Comparison of ENCODE assay signal across 11 mouse cellular contexts in genomic region chr7:118935306-118935705, GRCm38 (mm10). TPM values are rescaled to one million over a fixed set of nuclear protein-coding genes. Genes with fewer than 3 reads are reported as not detected.
A peak's percentile ranks its signal among the peaks of the same experiment; 100 is the strongest.
DNase-seq lines count a peak whose midpoint lies in the region; ATAC-seq and TF ChIP-seq lines count a peak whose summit lies in the region.
"Had no signal": no experiment of that assay in that cellular context is flagged by ENCODE, and none has a peak within 500 bp of the region (broad histone marks: within the 10 kb centered on the region; RNA-seq: fewer than 3 reads in every experiment).

No protein-coding gene starts in this region.

- H3K9me3 ChIP-seq in kidney, embryonic 16.5 days (ENCODE audit: low read length): no peaks in the 10 kb centered on the region
- H3K9me3 ChIP-seq in hindbrain, embryonic 16.5 days (ENCODE audit: control insufficient read depth, low read length): no peaks in the 10 kb centered on the region
- H3K9me3 ChIP-seq in forebrain, embryonic 11.5 days (ENCODE audit: control insufficient read depth, low read length): no peaks in the 10 kb centered on the region
- H3K9me3 ChIP-seq: embryonic facial prominence, embryonic 13.5 days; midbrain, embryonic 13.5 days had no signal

- no peaks in the 10 kb centered on the region for H3K36me3 ChIP-seq in kidney, embryonic 16.5 days (ENCODE audit: insufficient read depth, low read length)
- no peaks in the 10 kb centered on the region for H3K36me3 ChIP-seq in hindbrain, embryonic 16.5 days (ENCODE audit: control insufficient read depth, insufficient read depth, low read length)
- H3K36me3 ChIP-seq in forebrain, embryonic 11.5 days (ENCODE audit: control insufficient read depth, insufficient read depth, low read length): no peaks in the 10 kb centered on the region
- H3K36me3 ChIP-seq: embryonic facial prominence, embryonic 13.5 days; midbrain, embryonic 13.5 days had no signal

- H3K9ac ChIP-seq in kidney, embryonic 16.5 days (replicated peaks; ENCODE audit: low read length): no peak overlapping the region
- no peak overlapping the region for H3K9ac ChIP-seq in hindbrain, embryonic 16.5 days (ENCODE audit: low read depth, low read length)
- H3K9ac ChIP-seq in forebrain, embryonic 11.5 days (ENCODE audit: low read length): no peak overlapping the region
- H3K9ac ChIP-seq: embryonic facial prominence, embryonic 13.5 days; midbrain, embryonic 13.5 days had no signal

- H3K4me1 ChIP-seq in kidney, embryonic 16.5 days (ENCODE audit: insufficient read depth, low read length): no peaks in the 10 kb centered on the region
- H3K4me1 ChIP-seq in hindbrain, embryonic 16.5 days (ENCODE audit: control insufficient read depth, insufficient read depth, low read depth, low read length): no peaks in the 10 kb centered on the region; the same call in 1 of the 2 replicates
- H3K4me1 ChIP-seq in forebrain, embryonic 11.5 days (replicated peaks; ENCODE audit: control insufficient read depth, insufficient read depth, low read length): no peaks in the 10 kb centered on the region

- no peak for TF ChIP-seq CTCF in Patski (IDR thresholded peaks at IDR 0.05)

- H3K27me3 ChIP-seq in Patski: no peaks in the 10 kb centered on the region
- no peaks in the 10 kb centered on the region for H3K27me3 ChIP-seq in kidney, embryonic 16.5 days (ENCODE audit: insufficient read depth, low read length)
- no peaks in the 10 kb centered on the region for H3K27me3 ChIP-seq in hindbrain, embryonic 16.5 days (replicated peaks; ENCODE audit: control insufficient read depth, insufficient read depth, low read length)
- H3K27me3 ChIP-seq in forebrain, embryonic 11.5 days (ENCODE audit: control insufficient read depth, insufficient read depth, low read length): no peaks in the 10 kb centered on the region
- H3K27me3 ChIP-seq: embryonic facial prominence, embryonic 13.5 days; midbrain, embryonic 13.5 days had no signal

- DNase-seq in 3T3-L1 (ENCODE audit: low read depth, low spot score): peak; percentile 92
- peak; percentile 83 for DNase-seq in Patski (ENCODE audit: low read depth, low spot score)
- peak; percentile 61 for DNase-seq in gastrocnemius, postnatal 14 days
- DNase-seq in lung, postnatal 14 days: peak; percentile 75
- DNase-seq in forebrain, embryonic 11.5 days (ENCODE audit: low spot score): no peak
- DNase-seq: kidney, adult 9 months; thymus, adult 18-20 months had no signal

- no peak overlapping the region for H3K4me2 ChIP-seq in kidney, embryonic 16.5 days (replicated peaks; ENCODE audit: low read depth, low read length)
- H3K4me2 ChIP-seq in hindbrain, embryonic 16.5 days (ENCODE audit: low read length): no peak overlapping the region
- H3K4me2 ChIP-seq in forebrain, embryonic 11.5 days (ENCODE audit: low read depth, low read length, severe bottlenecking): no peak overlapping the region
- H3K4me2 ChIP-seq: embryonic facial prominence, embryonic 13.5 days; midbrain, embryonic 13.5 days had no signal

- POLR2A ChIA-PET in Patski (lab: Charles Lee): interaction anchor here (1.3 kb wide), 1 partner anchor 10 kb away, joined by 6 read pairs; no protein-coding TSS in a partner anchor

- in situ Hi-C loops in Patski (cut with MboI; ENCODE audit: low pct_unique_long_range_greater_than_20kb): no loop called here

- H3K27ac ChIP-seq in kidney, embryonic 16.5 days (ENCODE audit: low read length): no peak overlapping the region
- H3K27ac ChIP-seq in hindbrain, embryonic 16.5 days (ENCODE audit: low read depth, low read length): no peak overlapping the region
- H3K27ac ChIP-seq in forebrain, embryonic 11.5 days (ENCODE audit: low read depth, low read length): no peak overlapping the region
- H3K27ac ChIP-seq: embryonic facial prominence, embryonic 13.5 days; midbrain, embryonic 13.5 days had no signal

- no peak overlapping the region for H3K4me3 ChIP-seq in kidney, embryonic 16.5 days (ENCODE audit: low read length)
- no peak overlapping the region for H3K4me3 ChIP-seq in hindbrain, embryonic 16.5 days (ENCODE audit: low read length)
- no peak overlapping the region for H3K4me3 ChIP-seq in forebrain, embryonic 11.5 days (ENCODE audit: low read depth, low read length)
- H3K4me3 ChIP-seq: embryonic facial prominence, embryonic 13.5 days; midbrain, embryonic 13.5 days had no signal

- CTCF ChIA-PET in Patski (lab: Charles Lee): no interaction called here

- peak; percentile 87 for ATAC-seq in Patski
- no peak for ATAC-seq in kidney, embryonic 16.5 days (ENCODE audit: low FRiP score, low TSS enrichment)
- ATAC-seq in hindbrain, embryonic 16.5 days: no peak
- no peak for ATAC-seq in forebrain, embryonic 11.5 days (replicated peaks; ENCODE audit: low FRiP score)
- ATAC-seq: midbrain, embryonic 13.5 days had no signal

- 63% methylated on average over 2 of the region's 2 CpGs for WGBS in kidney, embryonic 16.5 days
- 79% methylated on average over 2 of the region's 2 CpGs for WGBS in hindbrain, embryonic 16.5 days
- WGBS in forebrain, embryonic 11.5 days: 82% methylated on average over 2 of the region's 2 CpGs

- intact Hi-C loops in gastrocnemius, postnatal 14 days (cut with DNase I; ENCODE audit: low total_unique reads): no loop called here

RNA-seq across cellular contexts. Expression of gene Gprc5b, which starts 59.7 kb away (rescaled TPM):
- 23.3 TPM for polyA plus RNA-seq in Patski (2021)
- total RNA-seq in gastrocnemius, postnatal 14 days (2021): 10 to 100 TPM; 22.5 to 23.2 TPM
- 5.4 and 7.0 TPM in 2 replicates for polyA plus RNA-seq in kidney, embryonic 16.5 days (2015; fragmentation: Nextera tagmentation; extraction: Ambion mirVana)
- 7.3 and 8.4 TPM in 2 replicates for polyA plus RNA-seq in hindbrain, embryonic 16.5 days (2015; fragmentation: Nextera tagmentation; extraction: Ambion mirVana)
- polyA plus RNA-seq in forebrain, embryonic 11.5 days (2014; fragmentation: Nextera tagmentation; extraction: Ambion mirVana): 18.1 and 19.8 TPM in 2 replicates
